Mouse (Mus musculus): Measurements from ENCODE around the gene Cd28.

DNA sequence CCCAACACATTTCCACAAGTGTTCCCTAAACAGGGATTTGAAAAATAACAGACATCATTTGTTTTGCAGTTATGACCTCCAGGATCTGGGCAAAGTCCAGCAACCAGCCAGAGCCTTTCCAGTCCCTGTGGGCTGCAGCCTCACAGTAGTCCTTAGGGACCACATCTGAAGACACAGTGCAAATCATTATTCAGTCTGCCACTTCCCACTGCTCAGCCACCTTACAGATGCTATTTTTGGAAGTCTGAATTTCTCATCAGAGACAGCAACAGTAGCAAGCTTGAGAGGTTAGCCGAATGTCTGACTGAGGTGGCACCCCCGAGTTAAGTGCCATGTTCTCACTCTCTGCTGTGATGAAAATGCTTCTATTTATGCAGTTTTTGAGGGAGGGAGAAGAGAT, 15.3 kb downstream of the Cd28 start:
- no peak for TF ChIP-seq CTCF (IDR thresholded peaks at IDR 0.05; ENCODE audit: control insufficient read depth, insufficient read depth, insufficient read length)
- TF ChIP-seq USF1 (IDR thresholded peaks at IDR 0.05; ENCODE audit: low read depth) = no peak
- no peak for TF ChIP-seq MYOD1 (IDR thresholded peaks at IDR 0.05; ENCODE audit: control insufficient read depth, insufficient read length, low read depth)
- TF ChIP-seq MAX (IDR thresholded peaks at IDR 0.05) = no peak
- TF ChIP-seq MYOG (IDR thresholded peaks at IDR 0.05; ENCODE audit: control insufficient read depth, extremely low read depth, insufficient read length) = no peak
